Mouse (Mus musculus) testis, adult 2 months (tissue): ENCODE results near the gene Plce1. TPM values are rescaled to one million over a fixed set of nuclear protein-coding genes. Genes with fewer than 3 reads are reported as not detected.

Experiments
- H3K27ac ChIP-seq: fragments of 200-500 bp; 2 replicates; pipeline ENCODE4 v1.5.1; 2012; ENCODE audit warnings: low read depth, low read length; ENCODE audit not compliant: control insufficient read depth, insufficient read depth
- H3K27me3 ChIP-seq: fragments of 200-500 bp; 2 replicates; pipeline ENCODE4 v1.6.1; 2012; ENCODE audit warnings: mild to moderate bottlenecking, low read length, moderate library complexity; ENCODE audit not compliant: control insufficient read depth, insufficient read depth
- H3K36me3 ChIP-seq: fragments of 200-500 bp; 2 replicates; pipeline ENCODE4 v1.6.1; 2012; ENCODE audit warnings: mild to moderate bottlenecking, low read length; ENCODE audit not compliant: control insufficient read depth, insufficient read depth
- H3K4me1 ChIP-seq: fragments of 200-500 bp; 2 replicates; pipeline ENCODE4 v1.6.1; 2012; ENCODE audit warnings: low read length; ENCODE audit not compliant: control insufficient read depth, insufficient read depth
- H3K4me3 ChIP-seq: fragments of 200-500 bp; 2 replicates; pipeline ENCODE4 v1.5.1; 2012; ENCODE audit warnings: low read depth, mild to moderate bottlenecking, low read length, moderate library complexity, mixed read lengths; ENCODE audit not compliant: control insufficient read depth
- CTCF ChIP-seq: fragments of 200-500 bp; IDR thresholded peaks from 2 replicates; pipeline ENCODE4 v1.5.1; 2012; ENCODE audit warnings: low read depth, mild to moderate bottlenecking, inconsistent platforms, low read length, moderate library complexity; ENCODE audit not compliant: control insufficient read depth, insufficient read depth, insufficient replicate concordance
- POLR2A ChIP-seq: fragments of 200-500 bp; IDR thresholded peaks from 2 replicates; pipeline ENCODE4 v1.6.1; 2012; ENCODE audit warnings: low read depth, mild to moderate bottlenecking, inconsistent platforms, low read length, moderate library complexity; ENCODE audit not compliant: control insufficient read depth
- polyA plus RNA-seq: library from polyadenylated mRNA; depleted of rRNA; stranded (reverse); fragments of >200 nt; gene quantifications from 2 replicates; pipeline ENCODE4 v1.2.3, GENCODE M21; 2012

The Plce1 gene
- polyA plus RNA-seq, 1 experiment, result 2.4 TPM

DNA sequence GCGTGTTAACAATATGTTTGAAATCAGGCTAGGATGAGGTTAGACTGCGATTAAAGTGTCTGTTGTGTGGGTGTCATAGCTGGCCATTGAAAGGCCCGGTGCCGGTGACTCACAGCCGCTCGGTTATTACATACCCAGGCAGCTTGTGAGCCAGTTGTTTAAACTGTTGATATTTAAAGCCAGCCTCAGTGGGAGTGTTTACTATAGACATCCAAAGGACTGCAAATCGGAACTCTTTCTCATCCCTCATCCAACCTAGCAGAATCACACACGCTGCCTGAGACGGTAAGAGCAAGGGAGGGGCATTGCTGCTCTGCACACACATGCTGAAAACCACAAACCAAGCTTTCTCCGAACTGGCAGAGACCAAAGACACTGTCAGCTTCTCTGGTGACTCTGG is 25.7 kb upstream of the Plce1 start:
- Histone ChIP-seq H3K27ac (no peak overlapping the region), H3K4me3 (no peak overlapping the region), H3K36me3 (no peaks in the 10 kb centered on the region), H3K4me1 (peaks cover 3% of the 10 kb centered on the region), H3K27me3 (no peaks in the 10 kb centered on the region)
- no peak for TF ChIP-seq CTCF

- Histone ChIP-seq H3K4me1 (peaks cover 3% of the 10 kb centered on the region), H3K36me3 (no peaks in the 10 kb centered on the region), H3K27ac (no peak overlapping the region), H3K27me3 (no peaks in the 10 kb centered on the region), H3K4me3 (no peak overlapping the region; the same call in 1 of the 2 replicates)
- TF ChIP-seq CTCF, result peak; percentile 51; the same call in 1 of the 2 replicates
- TF ChIP-seq POLR2A, result no peak
Measured at GRCm38 (mm10) chr19:38458996-38459395, 21.9 kb upstream of the Plce1 start.

GRCm38 (mm10) chr19:38460696-38461095 is 20.2 kb upstream of the Plce1 start:
- peaks cover 3% of the 10 kb centered on the region for H3K4me1 ChIP-seq
- H3K27me3 ChIP-seq, result no peaks in the 10 kb centered on the region
- no peak overlapping the region for H3K27ac ChIP-seq
- no peak for TF ChIP-seq POLR2A
- TF ChIP-seq CTCF, result no peak
- no peaks in the 10 kb centered on the region for H3K36me3 ChIP-seq
- H3K4me3 ChIP-seq, result no peak overlapping the region

DNA sequence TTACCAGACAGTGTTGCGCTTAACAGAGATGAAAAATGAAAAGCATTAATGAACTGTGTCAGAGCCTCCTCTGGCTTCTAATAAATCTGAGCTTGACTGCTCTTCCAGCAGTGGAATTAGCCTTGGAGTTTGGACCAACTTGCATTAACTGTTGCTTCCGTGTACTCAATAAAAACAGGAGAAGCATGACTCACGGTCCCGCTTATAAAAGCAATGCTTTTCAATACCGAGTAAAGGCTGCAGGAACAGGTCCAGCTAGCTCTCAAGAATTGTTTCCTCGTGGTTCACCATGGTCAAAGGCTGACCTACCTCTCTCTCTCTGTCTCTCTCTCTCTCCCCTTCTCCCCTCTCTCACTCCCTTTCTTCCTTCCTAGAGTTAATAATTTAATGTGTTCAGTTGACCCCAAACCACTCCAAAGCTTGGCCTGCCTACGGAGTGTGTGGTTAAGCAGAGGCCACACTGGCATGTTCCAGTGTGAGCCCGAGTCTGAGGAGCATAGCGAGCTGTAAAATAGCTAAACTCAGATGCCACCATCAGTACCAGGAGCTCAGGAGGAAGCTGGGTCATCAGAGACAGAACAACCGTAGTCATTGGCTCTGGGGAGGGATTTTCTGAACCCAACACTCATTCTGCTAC is 10.5 kb upstream of the Plce1 start:
- Histone ChIP-seq H3K27ac (no peak overlapping the region), H3K27me3 (no peaks in the 10 kb centered on the region), H3K4me3 (no peak overlapping the region), H3K36me3 (no peaks in the 10 kb centered on the region), H3K4me1 (no peaks in the 10 kb centered on the region; the same call in 1 of the 2 replicates)
- TF ChIP-seq CTCF (no peak), POLR2A (no peak)

- Histone ChIP-seq H3K27me3 (no peaks in the 10 kb centered on the region), H3K4me3 (no peak overlapping the region), H3K36me3 (no peaks in the 10 kb centered on the region), H3K27ac (no peak overlapping the region), H3K4me1 (no peaks in the 10 kb centered on the region)
- TF ChIP-seq POLR2A (no peak), CTCF (no peak)
Measured at GRCm38 (mm10) chr19:38475394-38475793, 5.5 kb upstream of the Plce1 start.

DNA sequence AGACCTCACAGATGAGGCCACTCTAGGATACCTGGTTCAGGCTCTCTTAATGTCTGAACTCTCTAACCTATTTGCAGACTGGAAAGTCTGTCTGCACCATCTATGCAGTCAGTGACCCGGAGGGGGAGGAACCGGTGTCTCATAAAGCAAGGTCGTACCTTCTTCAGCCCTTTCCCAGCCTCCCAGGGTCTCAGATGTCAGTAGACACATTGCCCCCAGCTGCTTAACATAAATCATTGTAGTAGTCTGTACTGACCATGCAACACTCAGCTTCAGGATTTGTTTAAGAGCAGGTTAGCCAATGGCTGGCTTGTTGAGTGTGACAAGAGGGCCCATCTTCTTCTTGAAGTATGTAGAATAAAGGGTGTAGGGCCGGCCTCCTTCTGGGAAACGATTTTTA is 2.6 kb upstream of the Plce1 start:
- Histone ChIP-seq H3K27me3 (peaks cover 5% of the 10 kb centered on the region), H3K27ac (no peak overlapping the region), H3K36me3 (no peaks in the 10 kb centered on the region), H3K4me1 (peaks cover 10% of the 10 kb centered on the region), H3K4me3 (no peak overlapping the region)
- TF ChIP-seq POLR2A, result no peak
- TF ChIP-seq CTCF, result no peak

DNA sequence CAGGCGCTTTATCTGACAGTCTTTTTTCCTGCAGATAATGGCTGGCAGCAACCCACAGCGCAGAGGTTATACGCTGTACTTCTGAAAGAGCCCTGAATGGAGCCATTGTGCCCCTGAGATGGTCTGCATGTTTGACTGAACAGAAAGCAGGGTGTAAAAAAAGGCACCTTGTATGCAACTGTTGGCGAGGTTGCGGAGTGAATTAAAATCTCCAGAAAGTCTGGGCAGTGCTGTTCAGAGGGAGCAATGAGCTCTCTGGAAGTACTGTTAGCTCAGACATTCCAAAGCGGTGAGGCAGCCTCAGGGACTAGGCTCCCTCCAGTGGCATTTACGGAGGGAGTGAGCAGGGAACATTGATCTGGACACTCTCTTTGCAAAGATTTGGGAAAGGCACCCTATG is 2.0 kb upstream of the Plce1 start:
- no peak overlapping the region for H3K4me3 ChIP-seq
- TF ChIP-seq CTCF, result no peak
- TF ChIP-seq POLR2A, result no peak
- no peak overlapping the region for H3K27ac ChIP-seq
- H3K4me1 ChIP-seq, result peaks cover 10% of the 10 kb centered on the region
- peaks cover 5% of the 10 kb centered on the region for H3K27me3 ChIP-seq
- H3K36me3 ChIP-seq, result no peaks in the 10 kb centered on the region

DNA sequence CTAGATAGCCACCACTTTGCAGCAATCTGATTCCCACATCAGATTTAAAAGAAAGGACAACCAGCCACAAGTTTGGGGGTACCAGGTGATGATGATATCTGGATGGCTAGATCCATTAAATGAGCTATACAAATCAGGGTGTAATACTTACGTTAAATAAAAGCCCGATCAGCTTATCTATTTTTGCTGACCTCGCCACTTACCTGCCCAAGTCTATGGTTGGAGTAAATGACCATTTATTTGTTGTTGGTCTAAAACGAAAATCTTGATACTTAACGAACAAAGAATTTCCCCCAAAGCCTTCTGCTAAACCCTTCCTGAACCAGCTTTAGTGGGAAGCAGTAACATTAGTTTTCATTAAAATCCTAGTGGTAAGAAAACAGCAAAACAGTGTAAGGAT is 1.4 kb upstream of the Plce1 start:
- H3K4me1 ChIP-seq, result peaks cover 10% of the 10 kb centered on the region
- H3K36me3 ChIP-seq, result no peaks in the 10 kb centered on the region
- no peak overlapping the region for H3K27ac ChIP-seq
- peaks cover 5% of the 10 kb centered on the region for H3K27me3 ChIP-seq
- H3K4me3 ChIP-seq, result no peak overlapping the region
- TF ChIP-seq POLR2A (no peak), CTCF (no peak)
